Mouse (Mus musculus) cerebellum, adult 2 months (tissue): Measurements from ENCODE around the gene Olfr435.

Experiments used
- CTCF ChIP-seq: fragments of 200-500 bp; IDR thresholded peaks from 2 replicates; pipeline ENCODE4 v1.5.1; 2011; ENCODE audit warnings: low read depth, mild to moderate bottlenecking, control low read depth, low read length, moderate library complexity, borderline replicate concordance; ENCODE audit not compliant: insufficient read depth
- POLR2A ChIP-seq: fragments of 200-500 bp; IDR thresholded peaks from 2 replicates; pipeline ENCODE4 v1.6.1; 2011; ENCODE audit warnings: low read length, control low read depth, borderline replicate concordance; ENCODE audit not compliant: insufficient read depth

GRCm38 (mm10) chr6:43178584-43179501 lies 18.1 kb upstream of the Olfr435 start:
- TF ChIP-seq POLR2A (no peak), CTCF (no peak)
